In the genomic region with DNA sequence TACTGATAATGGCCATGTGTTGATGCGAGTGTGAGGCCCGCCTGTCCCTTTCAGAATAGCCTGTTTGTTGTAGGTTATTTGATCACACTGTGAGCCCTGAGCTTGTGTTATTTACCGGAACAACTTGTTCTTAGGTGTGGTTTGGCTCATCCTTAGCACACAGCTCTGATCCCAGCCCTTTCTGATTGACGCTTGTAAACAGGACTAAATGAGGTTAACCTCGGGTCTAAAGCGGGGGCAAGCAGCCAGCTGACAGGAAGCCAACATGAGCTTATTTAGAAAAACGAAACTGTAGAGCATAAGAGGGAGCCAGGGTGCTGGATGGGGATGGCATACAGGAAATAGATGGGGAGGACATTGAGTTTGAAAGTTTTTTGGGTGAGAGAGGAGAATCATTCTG, we compare ENCODE assay signal across 9 mouse cellular contexts. TPM values are rescaled to one million over a fixed set of nuclear protein-coding genes. Genes with fewer than 3 reads are reported as not detected.
DNase-seq lines count a peak whose midpoint lies in the region; ATAC-seq and TF ChIP-seq lines count a peak whose summit lies in the region.
"Had no signal": no experiment of that assay in that cellular context is flagged by ENCODE, and none has a peak within 500 bp of the region (broad histone marks: within the 10 kb centered on the region; RNA-seq: fewer than 3 reads in every experiment).

No protein-coding gene starts in this region.

- no peak overlapping the region for H3K4me3 ChIP-seq in heart, embryonic 12.5 days
- 0 out of 2 replicates have a peak overlapping the region, but pooled peaks have one; percentile 19 for H3K4me3 ChIP-seq in liver, postnatal 0 days (ENCODE audit: low read depth, low read length)
- H3K4me3 ChIP-seq: neural tube, embryonic 13.5 days had no signal

- no peak for TF ChIP-seq CTCF in liver, postnatal 0 days (IDR thresholded peaks at IDR 0.05; ENCODE audit: low read depth)

- H3K27ac ChIP-seq in heart, embryonic 12.5 days (ENCODE audit: poor library complexity, severe bottlenecking), result no peak overlapping the region
- peak overlapping the region; percentile 98 for H3K27ac ChIP-seq in liver, postnatal 0 days (ENCODE audit: low read depth)
- H3K27ac ChIP-seq: neural tube, embryonic 13.5 days had no signal

- H3K4me1 ChIP-seq in heart, embryonic 12.5 days (replicated peaks), result peaks cover 22% of the 10 kb centered on the region
- peaks cover 49% of the 10 kb centered on the region for H3K4me1 ChIP-seq in liver, postnatal 0 days (ENCODE audit: insufficient read depth)

- no peak overlapping the region for H3K9ac ChIP-seq in heart, embryonic 12.5 days
- H3K9ac ChIP-seq in liver, postnatal 0 days (replicated peaks), result peak overlapping the region; percentile 41; the same call in 1 of the 2 replicates
- H3K9ac ChIP-seq: neural tube, embryonic 13.5 days had no signal

- H3K36me3 ChIP-seq in heart, embryonic 12.5 days, result 0 out of 2 replicates have a peak, but pooled peaks cover under 1% of the 10 kb centered on the region
- no peaks in the 10 kb centered on the region for H3K36me3 ChIP-seq in liver, postnatal 0 days (replicated peaks; ENCODE audit: insufficient read depth, low read length)
- H3K36me3 ChIP-seq: neural tube, embryonic 13.5 days had no signal

- no peaks in the 10 kb centered on the region for H3K9me3 ChIP-seq in heart, embryonic 12.5 days (replicated peaks)
- H3K9me3 ChIP-seq in liver, postnatal 0 days (ENCODE audit: low read length), result no peaks in the 10 kb centered on the region
- H3K9me3 ChIP-seq: neural tube, embryonic 13.5 days had no signal

- no peaks in the 10 kb centered on the region for H3K27me3 ChIP-seq in heart, embryonic 12.5 days (replicated peaks)
- no peaks in the 10 kb centered on the region for H3K27me3 ChIP-seq in liver, postnatal 0 days (ENCODE audit: insufficient read depth, low read length)
- H3K27me3 ChIP-seq: neural tube, embryonic 13.5 days had no signal

- no peak overlapping the region for H3K4me2 ChIP-seq in heart, embryonic 12.5 days
- H3K4me2 ChIP-seq in liver, postnatal 0 days (ENCODE audit: low read depth, low read length), result peak overlapping the region; percentile 47
- H3K4me2 ChIP-seq: neural tube, embryonic 13.5 days had no signal

- whole genome bisulfite sequencing in heart, embryonic 12.5 days, result 60% methylated on average over 7 of the region's 7 CpGs
- WGBS in liver, postnatal 0 days (ENCODE audit: insufficient replicate concordance), result 18% methylated on average over 7 of the region's 7 CpGs

- DNase-seq in heart, adult 18-20 months, result peak; percentile 87 to 88
- peak; percentile 76 for DNase-seq in Muller cell, postnatal 12 days (ENCODE audit: inconsistent ontology term)
- peak; percentile 77 for DNase-seq in heart, adult 8-10 months (ENCODE audit: low spot score)
- DNase-seq in liver, postnatal 0 days, result peak; percentile 84
- DNase-seq in testis, postnatal 14 days (ENCODE audit: low spot score), result peak; percentile 47
- no peak for DNase-seq in neural tube, embryonic 10.5 days (ENCODE audit: extremely low spot score, low spot score)
- no peak for DNase-seq in cerebellum, adult 11-12 months

- peak; percentile 93 for TF ChIP-seq EP300 in liver, postnatal 0 days (IDR thresholded peaks at IDR 0.05; ENCODE audit: low read depth)

- no peak for ATAC-seq in heart, embryonic 12.5 days (ENCODE audit: insufficient number of reproducible peaks, low FRiP score)
- ATAC-seq in liver, postnatal 0 days, result peak; percentile 68

RNA-seq across cellular contexts. Expression of gene Tmem50a, which starts 3.6 kb away (rescaled TPM):
- 10 to 100 TPM; 61.9 to 65.3 TPM for total RNA-seq in heart, adult 18-20 months (2021)
- 140 and 145 TPM in 2 replicates for polyA plus RNA-seq in heart, embryonic 12.5 days (2016; fragmentation: Nextera tagmentation; extraction: Ambion mirVana)
- 10 to 100 TPM; 63.0 to 64.1 (median 63.5) TPM for total RNA-seq in heart, adult 8-10 months (2022)
- polyA plus RNA-seq in liver, postnatal 0 days (2015; fragmentation: Nextera tagmentation; extraction: Ambion mirVana), result 87.6 and 88.5 TPM in 2 replicates

RNA-seq across cellular contexts. Expression of gene Rsrp1, which starts 5.0 kb away (rescaled TPM):
- 100 to 1,000 TPM; 177 to 237 TPM for total RNA-seq in heart, adult 18-20 months (2021)
- polyA plus RNA-seq in heart, embryonic 12.5 days (2016; fragmentation: Nextera tagmentation; extraction: Ambion mirVana), result 386 and 405 TPM in 2 replicates
- total RNA-seq in heart, adult 8-10 months (2022), result 100 to 1,000 TPM in 3 of 4 experiments, 10 to 100 TPM in 1; 97.1 to 165 (median 123) TPM
- 185 and 225 TPM in 2 replicates for polyA plus RNA-seq in liver, postnatal 0 days (2015; fragmentation: Nextera tagmentation; extraction: Ambion mirVana)

RNA-seq across cellular contexts. Expression of gene Syf2, which starts 12.3 kb away (rescaled TPM):
- 10 to 100 TPM; 52.5 to 56.9 TPM for total RNA-seq in heart, adult 18-20 months (2021)
- 55.7 and 61.9 TPM in 2 replicates for polyA plus RNA-seq in heart, embryonic 12.5 days (2016; fragmentation: Nextera tagmentation; extraction: Ambion mirVana)
- total RNA-seq in heart, adult 8-10 months (2022), result 10 to 100 TPM; 51.6 to 66.1 (median 59.4) TPM
- polyA plus RNA-seq in liver, postnatal 0 days (2015; fragmentation: Nextera tagmentation; extraction: Ambion mirVana), result 46.9 and 52.9 TPM in 2 replicates

RNA-seq across cellular contexts. Expression of gene Rhd, which starts 54.0 kb away (rescaled TPM):
- total RNA-seq in heart, adult 18-20 months (2021), result 1 to 10 TPM; 6.9 TPM
- polyA plus RNA-seq in heart, embryonic 12.5 days (2016; fragmentation: Nextera tagmentation; extraction: Ambion mirVana), result 23.6 and 28.1 TPM in 2 replicates
- total RNA-seq in heart, adult 8-10 months (2022), result 10 to 100 TPM in 1 of 4 experiments, 1 to 10 TPM in 3; 8.4 to 10.2 (median 8.5) TPM
- polyA plus RNA-seq in liver, postnatal 0 days (2015; fragmentation: Nextera tagmentation; extraction: Ambion mirVana), result 207 and 214 TPM in 2 replicates

Comparison
In these comparisons a context has a peak if more than half of its experiments do, and no peak if none do; other contexts are left out.
1. DNase-seq: peak in heart, adult 18-20 months (2 of 2), Muller cell, postnatal 12 days (single experiment), heart, adult 8-10 months (single experiment), liver, postnatal 0 days (single experiment) and testis, postnatal 14 days (single experiment); none in neural tube, embryonic 10.5 days (single experiment) and cerebellum, adult 11-12 months (single experiment).